Mouse (Mus musculus) liver, embryonic 12.5 days (tissue): Measurements from ENCODE around the gene Ccdc74a. TPM values are rescaled to one million over a fixed set of nuclear protein-coding genes. Genes with fewer than 3 reads are reported as not detected.

Experiments used
- ATAC-seq: fragments of 200-750 bp; cut with Nextera tagmentation; 2 replicates; pipeline ENCODE4 v1.8.0; 2017; ENCODE audit warnings: moderate number of reproducible peaks, mild to moderate bottlenecking, moderate library complexity
- H3K27ac ChIP-seq: fragments of 300-500 bp; sonication (generic); 2 replicates; pipeline ENCODE4 v1.5.1; 2016; ENCODE audit warnings: mild to moderate bottlenecking
- H3K27me3 ChIP-seq: fragments of 300-500 bp; sonication (generic); replicated peaks from 2 replicates; pipeline ENCODE4 v1.6.1; 2016; ENCODE audit warnings: mild to moderate bottlenecking, moderate library complexity
- H3K36me3 ChIP-seq: fragments of 300-500 bp; sonication (generic); 2 replicates; pipeline ENCODE4 v1.6.1; 2016; ENCODE audit warnings: mild to moderate bottlenecking, moderate library complexity
- H3K4me1 ChIP-seq: fragments of 300-500 bp; sonication (generic); 2 replicates; pipeline ENCODE4 v1.6.1; 2016
- H3K4me2 ChIP-seq: fragments of 300-500 bp; sonication (generic); 2 replicates; pipeline ENCODE4 v1.6.1; 2016; ENCODE audit warnings: mild to moderate bottlenecking, moderate library complexity
- H3K4me3 ChIP-seq: fragments of 300-500 bp; sonication (generic); 2 replicates; pipeline ENCODE4 v1.5.1; 2016; ENCODE audit warnings: mild to moderate bottlenecking, moderate library complexity
- H3K9ac ChIP-seq: fragments of 300-500 bp; sonication (generic); 2 replicates; pipeline ENCODE4 v1.6.1; 2016; ENCODE audit warnings: mild to moderate bottlenecking, moderate library complexity
- H3K9me3 ChIP-seq: fragments of 300-500 bp; sonication (generic); replicated peaks from 2 replicates; pipeline ENCODE4 v1.6.1; 2016; ENCODE audit warnings: mild to moderate bottlenecking, moderate library complexity
- WGBS: fragments of 180-500 bp; shearing (Covaris S2); methylation state at CpG from one replicate; pipeline ENCODE4 v1.1.7; 2016; ENCODE audit not compliant: insufficient replicate concordance; 5-methylcytosine and 5-hydroxymethylcytosine counted together
- polyA plus RNA-seq: library from polyadenylated mRNA; unstranded; fragments of >200 nt; fragmentation: Nextera tagmentation; extraction: Ambion mirVana; gene quantifications from 2 replicates; pipeline ENCODE4 v1.2.1, GENCODE M21; 2016

The Ccdc74a gene
- polyA plus RNA-seq, 1 experiment from 2014 or later, result 3.0 TPM

DNA sequence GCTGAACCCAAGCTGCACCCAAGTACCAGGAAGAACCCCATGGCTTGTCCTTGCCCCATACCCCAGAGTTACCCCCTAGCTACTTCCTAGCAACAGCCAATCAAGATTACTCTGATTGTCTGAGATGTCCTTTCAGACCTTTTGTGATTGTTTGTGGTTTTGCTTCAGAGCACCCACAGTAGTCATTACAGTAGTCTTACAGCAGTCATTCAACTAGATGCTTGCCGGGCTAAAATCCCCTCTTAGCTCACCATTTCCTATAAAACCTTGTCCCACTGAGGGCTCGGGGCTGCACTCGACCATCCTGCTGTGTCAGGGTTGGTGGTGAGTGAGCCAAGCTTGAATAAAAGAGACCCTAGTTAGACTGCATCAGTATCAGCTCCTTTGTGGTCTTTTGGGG lies 48.6 kb downstream of the Ccdc74a start:
- Histone ChIP-seq H3K4me2 (no peak overlapping the region), H3K9me3 (no peaks in the 10 kb centered on the region), H3K9ac (no peak overlapping the region), H3K4me3 (no peak overlapping the region), H3K27ac (no peak overlapping the region), H3K4me1 (no peaks in the 10 kb centered on the region), H3K27me3 (no peaks in the 10 kb centered on the region), H3K36me3 (peaks cover 72% of the 10 kb centered on the region)
- whole genome bisulfite sequencing, result 75% methylated on average over 3 of the region's 3 CpGs
- ATAC-seq, result no peak

Other genes with a start within 250 kb of the Ccdc74a start
- gene Snap29, start 240.5 kb upstream of the Ccdc74a start, polyA plus RNA-seq, result 10.6 and 10.8 TPM in 2 replicates
- 25.6 TPM in 2 replicates for gene Pi4ka, start 240.2 kb upstream of the Ccdc74a start, polyA plus RNA-seq
- gene Crkl, start 194.5 kb upstream of the Ccdc74a start, polyA plus RNA-seq, result 37.9 and 41.6 TPM in 2 replicates
- 0.83 and 0.98 TPM in 2 replicates for gene Aifm3, start 156.9 kb upstream of the Ccdc74a start, polyA plus RNA-seq
- gene Lztr1, start 137.8 kb upstream of the Ccdc74a start, polyA plus RNA-seq, result 31.4 and 34.8 TPM in 2 replicates
- gene Thap7, start 115.3 kb upstream of the Ccdc74a start, polyA plus RNA-seq, result 34.2 and 36.6 TPM in 2 replicates
- 0.07 TPM in 1 of 2 replicates, not detected in the other for gene Lrrc74b, start 85.2 kb upstream of the Ccdc74a start, polyA plus RNA-seq
- gene P2rx6, start 84.6 kb upstream of the Ccdc74a start, polyA plus RNA-seq, result 0.08 TPM in 2 replicates
- gene Slc7a4, start 63.3 kb upstream of the Ccdc74a start, polyA plus RNA-seq, result 1.7 TPM in 2 replicates
- gene Smpd4, start 27.1 kb upstream of the Ccdc74a start, polyA plus RNA-seq, result 31.3 and 31.8 TPM in 2 replicates
- 24.2 and 25.2 TPM in 2 replicates for gene Med15, start 86.4 kb downstream of the Ccdc74a start, polyA plus RNA-seq
- 23.5 and 24.0 TPM in 2 replicates for gene Klhl22, start 113.1 kb downstream of the Ccdc74a start, polyA plus RNA-seq
- gene Scarf2, start 150.8 kb downstream of the Ccdc74a start, polyA plus RNA-seq, result 4.9 and 5.2 TPM in 2 replicates
- not detected in 2 replicates for gene B830017H08Rik, start 186.7 kb downstream of the Ccdc74a start, polyA plus RNA-seq
- 0.58 and 0.61 TPM in 2 replicates for gene Car15, start 191.9 kb downstream of the Ccdc74a start, polyA plus RNA-seq
- gene Gm20518, start 245.2 kb downstream of the Ccdc74a start, polyA plus RNA-seq, result not detected in 2 replicates
- 0.04 TPM in 1 of 2 replicates, not detected in the other for gene Tssk1, start 247.8 kb downstream of the Ccdc74a start, polyA plus RNA-seq